Mouse (Mus musculus) ES-Bruce4 (cell line): ENCODE measurements around the gene En2. TPM values are rescaled to one million over a fixed set of nuclear protein-coding genes. Genes with fewer than 3 reads are reported as not detected.

ENCODE experiments used
- H3K27ac ChIP-seq: 2 replicates; pipeline ENCODE4 v1.5.1; 2012; ENCODE audit warnings: low read length, inconsistent platforms; ENCODE audit not compliant: insufficient read depth
- H3K27me3 ChIP-seq: 2 replicates; pipeline ENCODE4 v1.6.1; 2012; ENCODE audit warnings: mild to moderate bottlenecking, low read length, inconsistent platforms; ENCODE audit not compliant: control insufficient read depth, poor library complexity, insufficient read depth, severe bottlenecking
- H3K36me3 ChIP-seq: 2 replicates; pipeline ENCODE4 v1.6.1; 2012; ENCODE audit warnings: inconsistent platforms, mild to moderate bottlenecking, low read length, moderate library complexity; ENCODE audit not compliant: control insufficient read depth, poor library complexity, insufficient read depth, severe bottlenecking
- H3K4me1 ChIP-seq: one replicate; pipeline ENCODE4 v1.8.1; 2011; ENCODE audit warnings: low read length; ENCODE audit not compliant: control insufficient read depth, insufficient read depth
- H3K4me3 ChIP-seq: 2 replicates; pipeline ENCODE4 v1.5.1; 2011; ENCODE audit warnings: low read depth, mild to moderate bottlenecking, low read length
- H3K9ac ChIP-seq: 2 replicates; pipeline ENCODE4 v1.6.1; 2012; ENCODE audit warnings: low read depth, mild to moderate bottlenecking, inconsistent platforms; ENCODE audit not compliant: poor library complexity, severe bottlenecking
- H3K9me3 ChIP-seq: replicated peaks from 2 replicates; pipeline ENCODE4 v1.6.1; 2012; ENCODE audit warnings: mild to moderate bottlenecking, low read length, inconsistent platforms; ENCODE audit not compliant: control insufficient read depth, poor library complexity, insufficient read depth, severe bottlenecking
- CTCF ChIP-seq: IDR thresholded peaks from one replicate; pipeline ENCODE4 v1.8.1; 2011; ENCODE audit warnings: low read depth, low read length
- EP300 ChIP-seq: IDR thresholded peaks from 2 replicates; pipeline ENCODE4 v1.6.1; 2011; ENCODE audit warnings: low read depth, low read length; ENCODE audit not compliant: insufficient read depth
- POLR2A ChIP-seq: IDR thresholded peaks from one replicate; pipeline ENCODE4 v1.8.1; 2011; ENCODE audit warnings: low read length; ENCODE audit not compliant: insufficient read depth
- polyA plus RNA-seq: library from polyadenylated mRNA; stranded (reverse); fragments of >200 nt; gene quantifications from 2 replicates; pipeline ENCODE4 v1.2.4, GENCODE M21; 2011; ENCODE audit warnings: low read depth; ENCODE audit not compliant: missing spikeins, insufficient read depth, insufficient read length

The En2 gene
- polyA plus RNA-seq, 1 experiment: 1.6 TPM

- no peak for TF ChIP-seq POLR2A
- TF ChIP-seq CTCF: no peak
- Histone ChIP-seq H3K9me3 (no peaks in the 10 kb centered on the region), H3K27me3 (peaks cover 27% of the 10 kb centered on the region), H3K4me3 (peak overlapping the region; percentile 46), H3K4me1 (peaks cover 5% of the 10 kb centered on the region), H3K9ac (no peak overlapping the region), H3K36me3 (no peaks in the 10 kb centered on the region), H3K27ac (no peak overlapping the region)
Observed at GRCm38 (mm10) chr5:28170081-28170480, 4.6 kb downstream of the En2 start.

- Histone ChIP-seq H3K4me3 (no peak overlapping the region), H3K9ac (no peak overlapping the region), H3K27ac (no peak overlapping the region), H3K9me3 (no peaks in the 10 kb centered on the region), H3K27me3 (peaks cover 25% of the 10 kb centered on the region), H3K4me1 (peaks cover 5% of the 10 kb centered on the region), H3K36me3 (no peaks in the 10 kb centered on the region)
- TF ChIP-seq EP300 (no peak), CTCF (no peak), POLR2A (no peak)
Observed at GRCm38 (mm10) chr5:28170892-28171291, 5.4 kb downstream of the En2 start.

GRCm38 (mm10) chr5:28171667-28172066 is 6.2 kb downstream of the En2 start:
- no peaks in the 10 kb centered on the region for H3K36me3 ChIP-seq
- H3K27ac ChIP-seq: no peak overlapping the region
- TF ChIP-seq EP300: no peak
- TF ChIP-seq POLR2A: no peak
- no peak for TF ChIP-seq CTCF
- H3K9ac ChIP-seq: no peak overlapping the region
- no peaks in the 10 kb centered on the region for H3K9me3 ChIP-seq
- peaks cover 18% of the 10 kb centered on the region for H3K27me3 ChIP-seq
- no peak overlapping the region for H3K4me3 ChIP-seq
- H3K4me1 ChIP-seq: peaks cover 5% of the 10 kb centered on the region

- Histone ChIP-seq H3K4me3 (no peak overlapping the region), H3K27ac (no peak overlapping the region), H3K9ac (no peak overlapping the region), H3K9me3 (no peaks in the 10 kb centered on the region), H3K27me3 (peaks cover 13% of the 10 kb centered on the region), H3K36me3 (no peaks in the 10 kb centered on the region), H3K4me1 (peaks cover 5% of the 10 kb centered on the region)
- TF ChIP-seq EP300 (no peak), CTCF (no peak), POLR2A (no peak)
Observed at GRCm38 (mm10) chr5:28172261-28172920, 6.9 kb downstream of the En2 start.

- H3K27me3 ChIP-seq: peaks cover 6% of the 10 kb centered on the region
- no peak for TF ChIP-seq EP300
- TF ChIP-seq CTCF: no peak
- no peak for TF ChIP-seq POLR2A
- H3K27ac ChIP-seq: no peak overlapping the region
- no peaks in the 10 kb centered on the region for H3K36me3 ChIP-seq
- H3K9me3 ChIP-seq: no peaks in the 10 kb centered on the region
- peaks cover 5% of the 10 kb centered on the region for H3K4me1 ChIP-seq
- no peak overlapping the region for H3K9ac ChIP-seq
- no peak overlapping the region for H3K4me3 ChIP-seq
Observed at GRCm38 (mm10) chr5:28172921-28173670, 7.6 kb downstream of the En2 start.

GRCm38 (mm10) chr5:28173674-28174073 is 8.2 kb downstream of the En2 start:
- H3K9ac ChIP-seq: no peak overlapping the region
- TF ChIP-seq CTCF (no peak), EP300 (no peak), POLR2A (no peak)
- no peaks in the 10 kb centered on the region for H3K36me3 ChIP-seq
- no peak overlapping the region for H3K4me3 ChIP-seq
- no peak overlapping the region for H3K27ac ChIP-seq
- peaks cover 5% of the 10 kb centered on the region for H3K4me1 ChIP-seq
- no peaks in the 10 kb centered on the region for H3K9me3 ChIP-seq
- peaks cover 6% of the 10 kb centered on the region; the same call in 1 of the 2 replicates for H3K27me3 ChIP-seq
